In genomic region chr4:120570438-120571069, GRCm38 (mm10) we compare ENCODE assay signal across 8 mouse cellular contexts. TPM values are rescaled to one million over a fixed set of nuclear protein-coding genes. Genes with fewer than 3 reads are reported as not detected.
A peak's percentile ranks its signal among the peaks of the same experiment; 100 is the strongest.
DNase-seq lines count a peak whose midpoint lies in the region; ATAC-seq and TF ChIP-seq lines count a peak whose summit lies in the region.

No protein-coding gene starts in this region.

- no peak for DNase-seq in heart, postnatal 25 days (ENCODE audit: low spot score)
- no peak for DNase-seq in thymus, postnatal 14 days
- DNase-seq in urinary bladder, adult 18-20 months (ENCODE audit: low spot score in 2 of 2): no peak
- no peak for DNase-seq in yolk sac, embryonic 10.5 days (ENCODE audit: low spot score)

- H3K9ac ChIP-seq in heart, embryonic 11.5 days (ENCODE audit: low read depth, low read length): peak overlapping the region; percentile 90
- H3K9ac ChIP-seq in ES-Bruce4 (ENCODE audit: low read depth, poor library complexity, severe bottlenecking): peak overlapping the region; percentile 93
- H3K9ac ChIP-seq in forebrain, embryonic 13.5 days: peak overlapping the region; percentile 95
- H3K9ac ChIP-seq in liver, embryonic 16.5 days (ENCODE audit: low read depth, low read length): peak overlapping the region; percentile 87

- no peak for TF ChIP-seq POLR2A in ES-Bruce4 (IDR thresholded peaks at IDR 0.05; ENCODE audit: insufficient read depth, low read length)

- H3K4me2 ChIP-seq in heart, embryonic 11.5 days: peak overlapping the region; percentile 71
- H3K4me2 ChIP-seq in forebrain, embryonic 13.5 days: peak overlapping the region; percentile 74
- H3K4me2 ChIP-seq in liver, embryonic 16.5 days (ENCODE audit: low read depth, low read length): peak overlapping the region; percentile 100

- intact Hi-C loops in heart, postnatal 25 days (cut with DNase I): no loop called here

- 1% methylated on average over 27 of the region's 27 CpGs for WGBS in heart, embryonic 11.5 days (ENCODE audit: insufficient replicate concordance)
- 1% methylated on average over 27 of the region's 27 CpGs for WGBS in forebrain, embryonic 13.5 days
- WGBS in liver, embryonic 16.5 days (ENCODE audit: insufficient replicate concordance): 1% methylated on average over 26 of the region's 27 CpGs

- TF ChIP-seq EP300 in ES-Bruce4 (IDR thresholded peaks at IDR 0.05; ENCODE audit: insufficient read depth, low read depth, low read length): no peak

- TF ChIP-seq CTCF in ES-Bruce4 (IDR thresholded peaks at IDR 0.05; ENCODE audit: low read depth, low read length): no peak

- no peak; the same call in 1 of the 2 replicates for ATAC-seq in heart, embryonic 11.5 days (replicated peaks; ENCODE audit: insufficient number of reproducible peaks, low FRiP score, low TSS enrichment)
- ATAC-seq in forebrain, embryonic 13.5 days: peak; percentile 72
- ATAC-seq in liver, embryonic 16.5 days (ENCODE audit: low read depth): peak; percentile 42

- peak overlapping the region; percentile 91 for H3K27ac ChIP-seq in heart, embryonic 11.5 days (ENCODE audit: low read depth, low read length)
- 0 out of 2 replicates have a peak overlapping the region, but pooled peaks have one; percentile 12 for H3K27ac ChIP-seq in ES-Bruce4 (ENCODE audit: insufficient read depth, low read length)
- peak overlapping the region; percentile 96 for H3K27ac ChIP-seq in forebrain, embryonic 13.5 days
- peak overlapping the region; percentile 84 for H3K27ac ChIP-seq in liver, embryonic 16.5 days (ENCODE audit: low read length)

- H3K27me3 ChIP-seq in heart, embryonic 11.5 days (ENCODE audit: control insufficient read depth, insufficient read depth, low read length): no peaks in the 10 kb centered on the region
- no peaks in the 10 kb centered on the region for H3K27me3 ChIP-seq in ES-Bruce4 (ENCODE audit: control insufficient read depth, insufficient read depth, low read length, poor library complexity, severe bottlenecking)
- no peaks in the 10 kb centered on the region for H3K27me3 ChIP-seq in forebrain, embryonic 13.5 days
- H3K27me3 ChIP-seq in liver, embryonic 16.5 days (ENCODE audit: control insufficient read depth, insufficient read depth, low read depth, low read length): no peaks in the 10 kb centered on the region

- peaks cover 24% of the 10 kb centered on the region for H3K4me1 ChIP-seq in heart, embryonic 11.5 days (ENCODE audit: control insufficient read depth, insufficient read depth, low read length)
- no peaks in the 10 kb centered on the region for H3K4me1 ChIP-seq in ES-Bruce4 (ENCODE audit: control insufficient read depth, insufficient read depth, low read length)
- H3K4me1 ChIP-seq in forebrain, embryonic 13.5 days: peaks cover 29% of the 10 kb centered on the region
- peaks cover 27% of the 10 kb centered on the region for H3K4me1 ChIP-seq in liver, embryonic 16.5 days (ENCODE audit: control insufficient read depth, low read depth, low read length)

- no peaks in the 10 kb centered on the region for H3K9me3 ChIP-seq in heart, embryonic 11.5 days (replicated peaks; ENCODE audit: control insufficient read depth, low read length)
- no peaks in the 10 kb centered on the region for H3K9me3 ChIP-seq in ES-Bruce4 (replicated peaks; ENCODE audit: control insufficient read depth, insufficient read depth, low read length, poor library complexity, severe bottlenecking)
- H3K9me3 ChIP-seq in forebrain, embryonic 13.5 days (replicated peaks): no peaks in the 10 kb centered on the region
- no peaks in the 10 kb centered on the region for H3K9me3 ChIP-seq in liver, embryonic 16.5 days (replicated peaks; ENCODE audit: control insufficient read depth, low read length)

- no peaks in the 10 kb centered on the region for H3K36me3 ChIP-seq in heart, embryonic 11.5 days (ENCODE audit: control insufficient read depth, insufficient read depth, low read length)
- peaks cover 4% of the 10 kb centered on the region; the same call in 1 of the 2 replicates for H3K36me3 ChIP-seq in ES-Bruce4 (ENCODE audit: control insufficient read depth, insufficient read depth, low read length, poor library complexity, severe bottlenecking)
- H3K36me3 ChIP-seq in forebrain, embryonic 13.5 days (ENCODE audit: poor library complexity, severe bottlenecking): peaks cover 8% of the 10 kb centered on the region; the same call in 1 of the 2 replicates
- H3K36me3 ChIP-seq in liver, embryonic 16.5 days (ENCODE audit: control insufficient read depth, insufficient read depth): no peaks in the 10 kb centered on the region

- H3K4me3 ChIP-seq in heart, embryonic 11.5 days (ENCODE audit: low read depth, low read length): peak overlapping the region; percentile 82
- peak overlapping the region; percentile 91 for H3K4me3 ChIP-seq in ES-Bruce4 (ENCODE audit: low read depth, low read length)
- peak overlapping the region; percentile 83 for H3K4me3 ChIP-seq in forebrain, embryonic 13.5 days
- peak overlapping the region; percentile 93 for H3K4me3 ChIP-seq in liver, embryonic 16.5 days (ENCODE audit: low read depth, low read length)

RNA-seq across cellular contexts. Expression of gene Ctps, which starts 0.5 kb away (rescaled TPM):
- 107 and 119 TPM in 2 replicates for polyA plus RNA-seq in heart, embryonic 11.5 days (2014; fragmentation: Nextera tagmentation; extraction: Ambion mirVana)
- 10 to 100 TPM; 34.0 to 34.2 TPM for total RNA-seq in heart, postnatal 25 days (2021)
- polyA plus RNA-seq in ES-Bruce4 (2011; ENCODE audit: insufficient read depth, insufficient read length, low read depth, missing spikeins): 130 TPM in 2 replicates
- polyA plus RNA-seq in forebrain, embryonic 13.5 days (2015; fragmentation: Nextera tagmentation; extraction: Ambion mirVana): 107 and 114 TPM in 2 replicates
- 20.3 and 23.7 TPM in 2 replicates for polyA plus RNA-seq in liver, embryonic 16.5 days (2015; fragmentation: Nextera tagmentation; extraction: Ambion mirVana)

RNA-seq across cellular contexts. Expression of gene Gm8439, which starts 18.0 kb away (rescaled TPM):
- 0.59 TPM in 1 of 2 replicates, not detected in the other for polyA plus RNA-seq in heart, embryonic 11.5 days (2014; fragmentation: Nextera tagmentation; extraction: Ambion mirVana)
- total RNA-seq in heart, postnatal 25 days (2021): not detected
- polyA plus RNA-seq in ES-Bruce4 (2011; ENCODE audit: insufficient read depth, insufficient read length, low read depth, missing spikeins): not detected in 2 replicates
- polyA plus RNA-seq in forebrain, embryonic 13.5 days (2015; fragmentation: Nextera tagmentation; extraction: Ambion mirVana): not detected in 2 replicates
- 0.32 TPM in 1 of 2 replicates, not detected in the other for polyA plus RNA-seq in liver, embryonic 16.5 days (2015; fragmentation: Nextera tagmentation; extraction: Ambion mirVana)

RNA-seq across cellular contexts. Expression of gene Slfnl1, which starts 38.5 kb away (rescaled TPM):
- 0.24 TPM in 1 of 2 replicates, not detected in the other for polyA plus RNA-seq in heart, embryonic 11.5 days (2014; fragmentation: Nextera tagmentation; extraction: Ambion mirVana)
- total RNA-seq in heart, postnatal 25 days (2021): not detected
- polyA plus RNA-seq in ES-Bruce4 (2011; ENCODE audit: insufficient read depth, insufficient read length, low read depth, missing spikeins): not detected in 2 replicates
- polyA plus RNA-seq in forebrain, embryonic 13.5 days (2015; fragmentation: Nextera tagmentation; extraction: Ambion mirVana): not detected in 2 replicates
- polyA plus RNA-seq in liver, embryonic 16.5 days (2015; fragmentation: Nextera tagmentation; extraction: Ambion mirVana): not detected in 2 replicates

Comparison
In these comparisons a context has a peak if more than half of its experiments do, and no peak if none do; other contexts are left out.
1. H3K27ac ChIP-seq: peak in every context shown above with its lines; median percentile 96 in forebrain, embryonic 13.5 days; 91 in heart, embryonic 11.5 days; 84 in liver, embryonic 16.5 days; 12 in ES-Bruce4.